Mouse (Mus musculus) bone marrow, adult 2 months (tissue): ENCODE data around the gene Col27a1.

ENCODE experiments used
- CTCF ChIP-seq: fragments of 200-500 bp; IDR thresholded peaks from 2 replicates; pipeline ENCODE4 v1.5.1; 2011; ENCODE audit warnings: low read length, control low read depth; ENCODE audit not compliant: control insufficient read depth, insufficient read depth
- POLR2A ChIP-seq: fragments of 200-500 bp; IDR thresholded peaks from 2 replicates; pipeline ENCODE4 v1.6.1; 2011; ENCODE audit warnings: low read depth, mild to moderate bottlenecking, control low read depth, low read length, borderline replicate concordance; ENCODE audit not compliant: control insufficient read depth

- TF ChIP-seq POLR2A: no peak
- TF ChIP-seq CTCF: no peak
These were observed 43.5 kb downstream of the Col27a1 start for GRCm38 (mm10) chr4:63257346-63257745.
